Mouse (Mus musculus): ENCODE results near the gene Itprip. TPM values are rescaled to one million over a fixed set of nuclear protein-coding genes. Genes with fewer than 3 reads are reported as not detected.

Itprip gene
- 93.2 TPM for total RNA-seq (2023)

DNA sequence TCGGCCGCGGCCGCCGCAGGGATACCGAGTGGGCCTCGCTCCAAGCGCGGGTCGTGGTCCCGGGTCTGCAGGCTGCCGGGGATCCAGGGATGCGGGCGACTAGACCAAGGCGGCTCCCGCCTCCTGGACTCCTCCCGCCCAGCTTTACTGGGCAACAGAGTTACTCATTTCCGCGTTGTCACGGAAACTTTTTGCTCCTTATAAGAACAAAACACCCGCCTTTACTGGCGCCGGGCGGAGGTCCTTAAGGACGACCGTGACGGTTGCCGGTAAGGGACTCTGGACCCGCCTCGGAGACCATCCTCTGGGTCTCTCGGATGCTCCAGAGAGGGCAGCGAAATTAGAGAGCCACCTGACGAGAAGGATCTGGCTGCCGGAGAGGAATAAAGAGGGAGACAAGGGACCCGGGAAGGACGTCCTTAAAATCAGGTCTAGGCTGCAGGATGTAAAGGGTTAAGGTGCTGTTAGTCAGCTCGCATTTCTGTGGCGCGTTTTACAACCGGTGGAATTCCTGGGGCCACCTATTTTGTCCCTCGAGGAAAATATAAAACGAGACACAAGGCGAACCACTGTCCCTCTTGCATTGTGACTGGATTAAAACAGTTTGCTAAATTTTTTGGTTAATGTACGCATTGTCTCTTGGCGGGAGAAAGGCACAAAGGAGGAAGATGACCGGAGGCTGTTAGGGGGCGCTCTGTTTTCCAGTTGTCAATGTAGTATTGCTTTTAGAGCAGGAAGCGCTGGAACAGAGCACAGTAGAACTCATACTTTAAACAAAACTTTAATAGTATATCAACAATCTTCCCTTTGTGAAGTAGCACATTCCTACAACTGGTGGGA, at the start of gene Itprip, which contains the start of gene Cfap43:
Gene Itprip, minus strand, starts transcription at position 174 of the 840 bp plus-strand sequence.
Gene Cfap43, minus strand, starts transcription at position 162 of the 840 bp plus-strand sequence.

DNA sequence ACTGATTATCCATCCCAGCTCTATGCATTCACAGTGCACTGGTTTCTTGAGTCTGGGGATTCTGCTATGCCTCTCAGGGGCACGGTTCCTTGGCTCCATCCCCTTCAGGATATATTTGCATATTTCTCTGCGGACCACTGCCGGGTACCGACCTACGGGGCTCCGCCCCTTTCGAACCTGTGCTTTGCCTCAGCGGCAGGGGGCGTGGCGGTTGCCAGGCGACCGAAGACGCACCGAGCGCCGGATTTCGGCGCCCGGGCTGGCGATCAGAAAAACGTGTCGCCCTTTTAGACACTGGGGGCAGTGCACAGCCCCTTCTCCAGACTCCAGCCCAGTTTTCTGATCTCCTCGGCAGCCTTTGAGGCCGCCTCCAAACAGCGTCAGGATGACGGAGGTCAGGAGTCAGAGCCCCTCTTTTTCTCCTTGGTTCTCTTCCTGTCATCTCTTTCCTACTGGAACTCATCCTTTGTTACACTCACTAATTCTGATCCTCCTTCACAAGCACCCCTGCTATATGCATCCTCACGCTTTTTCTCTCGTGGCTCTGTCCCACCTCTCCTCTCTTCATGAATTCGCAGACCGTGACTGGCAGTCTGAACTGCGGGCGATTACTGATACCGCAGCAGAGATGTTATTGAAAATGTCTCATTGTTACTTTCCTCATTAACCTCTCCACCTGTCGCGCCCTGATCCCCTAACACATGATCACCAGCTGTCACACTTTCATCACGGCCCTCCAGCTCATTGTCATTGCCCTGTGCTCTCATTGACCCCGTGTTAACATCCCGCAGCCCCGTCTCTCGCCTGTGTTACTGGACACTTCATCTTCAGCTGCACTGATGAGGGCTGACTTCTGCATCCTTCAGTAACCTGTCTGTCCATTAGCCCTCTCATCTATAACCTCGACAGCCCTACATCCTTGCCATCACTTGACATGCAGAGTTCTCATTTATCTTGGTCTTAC, 18.6 kb upstream of the Itprip start, which contains the start of gene Cfap58:
Gene Cfap58, plus strand, starts transcription at position 233 of the 964 bp plus-strand sequence.

DNA sequence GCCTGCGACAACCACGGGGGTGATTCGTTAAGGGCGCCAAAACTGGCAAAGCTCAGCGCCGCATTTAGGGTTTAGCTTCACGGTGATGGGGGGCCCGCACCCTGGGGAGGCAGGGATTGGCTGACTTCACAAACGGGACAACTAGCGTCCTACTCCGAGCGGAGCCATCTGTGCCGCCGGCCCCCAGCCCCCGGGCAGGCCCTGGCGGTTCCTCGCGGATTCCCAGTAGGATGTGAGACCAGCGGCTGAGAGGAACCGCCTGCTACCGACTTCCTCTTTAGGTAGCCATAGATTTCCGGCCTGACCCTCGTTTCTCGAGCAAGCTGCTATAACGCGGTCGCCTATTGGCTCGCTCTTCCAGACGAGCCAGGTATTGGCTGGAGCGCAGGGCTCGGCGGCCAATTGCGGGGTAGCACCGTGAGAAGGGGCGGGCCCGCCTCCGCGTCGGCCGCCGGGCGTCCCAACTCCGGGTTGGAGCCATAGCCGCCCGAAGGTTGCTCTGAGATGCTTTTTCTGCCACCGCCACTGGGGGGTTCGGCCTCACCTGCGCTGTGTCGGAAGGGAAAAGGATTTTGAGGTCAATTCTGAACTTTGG, 53.6 kb downstream of the Itprip start, which contains the start of gene Gsto2:
Gene Gsto2, plus strand, starts transcription at position 182 of the 595 bp plus-strand sequence.

DNA sequence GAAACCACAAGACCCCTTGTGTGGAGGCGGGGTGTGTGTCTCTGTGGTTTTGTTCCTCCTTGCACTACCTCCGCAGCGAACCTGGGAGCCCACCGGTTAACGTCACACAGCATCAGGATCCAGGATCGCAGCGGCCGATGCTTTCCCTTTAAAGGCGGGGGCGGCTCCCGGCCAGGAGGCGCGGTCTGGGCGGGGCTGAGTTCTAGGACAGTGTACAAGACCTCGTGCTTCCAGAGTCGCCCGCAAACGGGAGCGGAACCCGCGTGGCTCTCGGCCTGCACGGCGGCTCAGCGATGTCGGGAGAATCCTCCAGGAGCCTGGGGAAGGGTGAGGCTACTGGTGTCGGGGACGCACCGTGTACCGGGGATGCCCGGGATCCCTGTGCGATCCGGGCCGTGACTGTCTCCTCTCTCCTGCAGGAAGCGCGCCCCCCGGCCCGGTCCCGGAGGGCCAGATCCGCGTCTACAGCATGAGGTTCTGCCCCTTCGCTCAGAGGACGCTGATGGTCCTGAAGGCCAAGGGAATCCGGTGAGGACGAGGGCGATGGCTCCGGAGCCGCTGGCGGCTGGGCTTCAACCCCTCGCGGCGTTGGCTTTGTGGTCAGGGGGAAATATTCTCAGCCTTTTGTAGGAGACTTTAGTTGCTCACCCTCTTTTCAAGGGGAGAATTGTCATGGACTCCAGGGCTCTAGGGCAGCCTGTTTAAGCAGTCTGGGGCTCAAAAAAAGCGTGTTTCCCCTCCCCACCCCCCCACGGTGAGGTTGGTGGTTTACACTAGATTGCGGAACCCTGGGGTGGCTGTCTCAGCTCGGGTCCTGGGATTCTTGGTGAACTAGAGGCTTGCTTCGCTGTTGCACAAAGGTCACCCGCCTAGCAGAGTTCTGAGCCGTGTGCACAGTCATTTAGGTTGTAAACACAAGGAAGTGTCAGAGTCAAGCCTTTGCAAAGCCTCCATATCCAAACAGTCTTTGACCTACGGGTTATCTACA, 64.0 kb downstream of the Itprip start, which contains the start of gene Gsto1:
Gene Gsto1, plus strand, starts transcription at position 175 of the 988 bp plus-strand sequence.

Other genes starting within 250 kb of the Itprip start
- 0.09 TPM for gene Col17a1, start 227.2 kb downstream of the Itprip start, total RNA-seq (2023)
- 68.4 TPM for gene Sfr1, start 187.6 kb downstream of the Itprip start, total RNA-seq (2023)
- 17.5 TPM for gene Gsto1, start 64.3 kb downstream of the Itprip start, total RNA-seq (2023)
- gene Gsto2, start 53.8 kb downstream of the Itprip start, total RNA-seq (2023), result not detected
- not detected for gene Cfap43, start within 50 bp of the Itprip start, total RNA-seq (2023)
- gene Cfap58, start 18.4 kb upstream of the Itprip start, total RNA-seq (2023), result not detected